Mouse (Mus musculus): Measurements from ENCODE around the gene Prr36. TPM values are rescaled to one million over a fixed set of nuclear protein-coding genes. Genes with fewer than 3 reads are reported as not detected.

The Prr36 gene
- 2.4 and 2.7 TPM in 2 replicates for polyA plus RNA-seq (2015; fragmentation: Nextera tagmentation; extraction: Ambion mirVana)

- Histone ChIP-seq H3K27me3 (ENCODE audit: control insufficient read depth, insufficient read depth, low read length) (peaks cover 20% of the 10 kb centered on the region; the same call in 1 of the 2 replicates), H3K4me3 (replicated peaks; ENCODE audit: low read length) (peak within 1 kb of the TSS; percentile 50), H3K27ac (ENCODE audit: low read length) (no peak within 1 kb of the TSS), H3K4me1 (ENCODE audit: control insufficient read depth, insufficient read depth, low read length) (peaks cover 14% of the 10 kb centered on the region), H3K9ac (ENCODE audit: low read length) (peak within 1 kb of the TSS; percentile 66), H3K9me3 (replicated peaks; ENCODE audit: control insufficient read depth, low read length) (no peaks in the 10 kb centered on the region), H3K36me3 (ENCODE audit: control insufficient read depth, insufficient read depth, low read length) (no peaks in the 10 kb centered on the region), H3K4me2 (ENCODE audit: low read depth, low read length) (peak within 1 kb of the TSS; percentile 64)
- 2% methylated on average over 44 of the region's 44 CpGs for WGBS
- ATAC-seq (ENCODE audit: insufficient read depth, low FRiP score), result peak; percentile 14; the same call in 1 of the 2 replicates
These were observed at the start of gene Prr36 for GRCm38 (mm10) chr8:4216791-4217621. Gene Prr36 (minus strand): TSS chr8:4217459.

- H3K36me3 ChIP-seq (ENCODE audit: control insufficient read depth, insufficient read depth, low read length), result peaks cover 27% of the 10 kb centered on the region; the same call in 1 of the 2 replicates
- no peak overlapping the region for H3K4me3 ChIP-seq (replicated peaks; ENCODE audit: low read length)
- no peak for ATAC-seq (ENCODE audit: insufficient read depth, low FRiP score)
- no peaks in the 10 kb centered on the region for H3K27me3 ChIP-seq (ENCODE audit: control insufficient read depth, insufficient read depth, low read length)
- 91% methylated on average over 15 of the region's 15 CpGs for WGBS
- no peaks in the 10 kb centered on the region for H3K4me1 ChIP-seq (ENCODE audit: control insufficient read depth, insufficient read depth, low read length)
- H3K4me2 ChIP-seq (ENCODE audit: low read depth, low read length), result no peak overlapping the region
- no peaks in the 10 kb centered on the region for H3K9me3 ChIP-seq (replicated peaks; ENCODE audit: control insufficient read depth, low read length)
- H3K9ac ChIP-seq (ENCODE audit: low read length), result no peak overlapping the region
- H3K27ac ChIP-seq (ENCODE audit: low read length), result no peak overlapping the region
These were observed 48.1 kb upstream of the Prr36 start for GRCm38 (mm10) chr8:4265160-4265914.

GRCm38 (mm10) chr8:4263105-4263791 lies 46.0 kb upstream of the Prr36 start:
- no peaks in the 10 kb centered on the region for H3K9me3 ChIP-seq (replicated peaks; ENCODE audit: control insufficient read depth, low read length)
- H3K4me3 ChIP-seq (replicated peaks; ENCODE audit: low read length), result no peak overlapping the region
- peaks cover 7% of the 10 kb centered on the region for H3K4me1 ChIP-seq (ENCODE audit: control insufficient read depth, insufficient read depth, low read length)
- H3K36me3 ChIP-seq (ENCODE audit: control insufficient read depth, insufficient read depth, low read length), result peaks cover 26% of the 10 kb centered on the region; the same call in 1 of the 2 replicates
- H3K27ac ChIP-seq (ENCODE audit: low read length), result no peak overlapping the region
- H3K27me3 ChIP-seq (ENCODE audit: control insufficient read depth, insufficient read depth, low read length), result no peaks in the 10 kb centered on the region
- 85% methylated on average over 8 of the region's 8 CpGs for WGBS
- no peak overlapping the region for H3K4me2 ChIP-seq (ENCODE audit: low read depth, low read length)
- no peak for ATAC-seq (ENCODE audit: insufficient read depth, low FRiP score)
- no peak overlapping the region for H3K9ac ChIP-seq (ENCODE audit: low read length)

GRCm38 (mm10) chr8:4259805-4260170 lies 42.5 kb upstream of the Prr36 start:
- peak overlapping the region; percentile 78 for H3K27ac ChIP-seq (ENCODE audit: low read length)
- no peak for ATAC-seq (ENCODE audit: insufficient read depth, low FRiP score)
- no peaks in the 10 kb centered on the region for H3K27me3 ChIP-seq (ENCODE audit: control insufficient read depth, insufficient read depth, low read length)
- WGBS, result 90% methylated on average over 4 of the region's 4 CpGs
- peak overlapping the region; percentile 12; the same call in 1 of the 2 replicates for H3K9ac ChIP-seq (ENCODE audit: low read length)
- no peaks in the 10 kb centered on the region for H3K9me3 ChIP-seq (replicated peaks; ENCODE audit: control insufficient read depth, low read length)
- no peak overlapping the region for H3K4me3 ChIP-seq (replicated peaks; ENCODE audit: low read length)
- peaks cover 13% of the 10 kb centered on the region for H3K4me1 ChIP-seq (ENCODE audit: control insufficient read depth, insufficient read depth, low read length)
- no peak overlapping the region for H3K4me2 ChIP-seq (ENCODE audit: low read depth, low read length)
- H3K36me3 ChIP-seq (ENCODE audit: control insufficient read depth, insufficient read depth, low read length), result peaks cover 13% of the 10 kb centered on the region

GRCm38 (mm10) chr8:4259125-4259804 lies 42.0 kb upstream of the Prr36 start, which contains the start of gene Ctxn1:
Gene Ctxn1 (minus strand): TSS chr8:4259274.
- Histone ChIP-seq H3K4me3 (replicated peaks; ENCODE audit: low read length) (peak within 1 kb of the TSS; percentile 79), H3K9ac (ENCODE audit: low read length) (peak within 1 kb of the TSS; percentile 80), H3K4me2 (ENCODE audit: low read depth, low read length) (peak within 1 kb of the TSS; percentile 91), H3K36me3 (ENCODE audit: control insufficient read depth, insufficient read depth, low read length) (peaks cover 13% of the 10 kb centered on the region), H3K27ac (ENCODE audit: low read length) (peak within 1 kb of the TSS; percentile 78), H3K4me1 (ENCODE audit: control insufficient read depth, insufficient read depth, low read length) (peaks cover 14% of the 10 kb centered on the region), H3K27me3 (ENCODE audit: control insufficient read depth, insufficient read depth, low read length) (no peaks in the 10 kb centered on the region), H3K9me3 (replicated peaks; ENCODE audit: control insufficient read depth, low read length) (no peaks in the 10 kb centered on the region)
- ATAC-seq (ENCODE audit: insufficient read depth, low FRiP score), result peak; percentile 94
- WGBS, result 6% methylated on average over 30 of the region's 33 CpGs

GRCm38 (mm10) chr8:4258678-4259077 lies 41.4 kb upstream of the Prr36 start:
- peak overlapping the region; percentile 91 for H3K4me2 ChIP-seq (ENCODE audit: low read depth, low read length)
- peak overlapping the region; percentile 79 for H3K4me3 ChIP-seq (replicated peaks; ENCODE audit: low read length)
- no peaks in the 10 kb centered on the region for H3K9me3 ChIP-seq (replicated peaks; ENCODE audit: control insufficient read depth, low read length)
- peaks cover 13% of the 10 kb centered on the region for H3K36me3 ChIP-seq (ENCODE audit: control insufficient read depth, insufficient read depth, low read length)
- peak; percentile 63 for ATAC-seq (ENCODE audit: insufficient read depth, low FRiP score)
- no peaks in the 10 kb centered on the region for H3K27me3 ChIP-seq (ENCODE audit: control insufficient read depth, insufficient read depth, low read length)
- peak overlapping the region; percentile 80 for H3K9ac ChIP-seq (ENCODE audit: low read length)
- H3K4me1 ChIP-seq (ENCODE audit: control insufficient read depth, insufficient read depth, low read length), result peaks cover 20% of the 10 kb centered on the region
- peak overlapping the region; percentile 78 for H3K27ac ChIP-seq (ENCODE audit: low read length)
- WGBS, result 0% methylated on average over 31 of the region's 32 CpGs

GRCm38 (mm10) chr8:4258233-4258632 lies 41.0 kb upstream of the Prr36 start:
- H3K36me3 ChIP-seq (ENCODE audit: control insufficient read depth, insufficient read depth, low read length), result peaks cover 9% of the 10 kb centered on the region

GRCm38 (mm10) chr8:4257350-4257749 lies 40.1 kb upstream of the Prr36 start:
- Histone ChIP-seq H3K27ac (ENCODE audit: low read length) (peak overlapping the region; percentile 78), H3K27me3 (ENCODE audit: control insufficient read depth, insufficient read depth, low read length) (no peaks in the 10 kb centered on the region), H3K9ac (ENCODE audit: low read length) (peak overlapping the region; percentile 80), H3K9me3 (replicated peaks; ENCODE audit: control insufficient read depth, low read length) (no peaks in the 10 kb centered on the region), H3K36me3 (ENCODE audit: control insufficient read depth, insufficient read depth, low read length) (peaks cover 9% of the 10 kb centered on the region), H3K4me2 (ENCODE audit: low read depth, low read length) (0 out of 2 replicates have a peak overlapping the region, but pooled peaks have one; percentile 91), H3K4me3 (replicated peaks; ENCODE audit: low read length) (no peak overlapping the region), H3K4me1 (ENCODE audit: control insufficient read depth, insufficient read depth, low read length) (peaks cover 24% of the 10 kb centered on the region)
- 79% methylated on average over 4 of the region's 4 CpGs for WGBS
- no peak for ATAC-seq (ENCODE audit: insufficient read depth, low FRiP score)

More at GRCm38 (mm10) chr8:4258233-4258632, 41.0 kb upstream of the Prr36 start:
- H3K27ac ChIP-seq (ENCODE audit: low read length), result peak overlapping the region; percentile 78
- no peaks in the 10 kb centered on the region for H3K9me3 ChIP-seq (replicated peaks; ENCODE audit: control insufficient read depth, low read length)
- peak overlapping the region; percentile 79 for H3K4me3 ChIP-seq (replicated peaks; ENCODE audit: low read length)
- H3K4me2 ChIP-seq (ENCODE audit: low read depth, low read length), result peak overlapping the region; percentile 91
- H3K9ac ChIP-seq (ENCODE audit: low read length), result peak overlapping the region; percentile 80
- 3% methylated on average over 33 of the region's 35 CpGs for whole genome bisulfite sequencing
- H3K27me3 ChIP-seq (ENCODE audit: control insufficient read depth, insufficient read depth, low read length), result no peaks in the 10 kb centered on the region
- peak; percentile 48 for ATAC-seq (ENCODE audit: insufficient read depth, low FRiP score)
- peaks cover 21% of the 10 kb centered on the region for H3K4me1 ChIP-seq (ENCODE audit: control insufficient read depth, insufficient read depth, low read length)

Measured in stomach, embryonic 16.5 days (tissue).